Mouse (Mus musculus): ENCODE results near the gene AU041133.
"Not testable (repeated sequence)": the region's sequence is repeated elsewhere in the genome, so short reads cannot be mapped to it uniquely, and the experiment has no call there.

Gene AU041133

GRCm38 (mm10) chr10:82127850-82128401 lies at the start of gene AU041133:
Gene AU041133, plus strand, starts transcription at chr10:82128013.
- peak; percentile 25 for DNase-seq (ENCODE audit: low read depth, low spot score)

DNA sequence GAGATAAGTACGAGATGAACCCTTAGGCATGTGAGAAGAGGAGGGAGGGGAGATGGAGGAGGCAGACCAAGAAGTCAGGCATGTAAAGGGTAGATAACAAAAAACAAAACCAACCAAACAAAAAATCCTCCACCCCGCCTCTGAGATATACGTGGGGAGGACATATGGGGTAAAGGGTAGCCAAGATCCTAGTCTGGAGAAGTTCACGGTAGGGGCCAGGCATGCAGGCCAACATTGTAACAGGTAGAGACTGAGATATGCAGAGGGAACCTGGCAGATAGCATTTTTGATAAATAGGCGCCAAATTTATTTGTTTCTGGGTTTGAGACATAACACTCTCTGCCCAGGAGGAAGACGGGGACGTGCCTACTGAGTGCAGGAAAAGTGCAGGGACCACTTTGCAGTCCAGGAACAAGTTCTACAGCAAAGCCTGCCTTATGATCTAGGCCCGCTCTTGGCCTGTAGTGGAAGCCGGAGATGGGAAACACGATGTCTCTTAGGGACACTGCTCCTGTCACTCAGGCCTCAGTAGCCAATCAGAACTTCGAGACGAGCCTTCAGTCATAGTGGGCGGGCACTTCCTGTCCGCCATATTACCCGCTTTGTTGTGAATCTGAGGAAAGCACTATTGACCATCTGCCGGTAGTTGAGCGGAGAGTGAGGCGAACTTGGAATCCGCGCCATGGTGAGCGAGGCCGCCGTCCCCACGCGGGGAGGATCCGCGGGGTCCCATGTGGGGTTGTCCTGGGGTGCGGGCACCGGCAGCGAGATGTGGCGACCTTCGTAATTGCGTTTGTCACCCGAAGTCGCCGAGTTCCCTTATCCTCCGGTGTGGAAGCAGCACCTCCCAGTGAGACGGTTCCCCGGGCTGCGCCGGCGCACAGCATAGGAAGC lies 44.8 kb upstream of the AU041133 start, which contains the start of gene BC024063:
TSS of gene BC024063 (plus strand) at position 626 of the 894 bp plus-strand sequence.
- DNase-seq (ENCODE audit: low read depth, low spot score), result peak; percentile 28

GRCm38 (mm10) chr10:82083622-82083971 lies 44.2 kb upstream of the AU041133 start:
- DNase-seq (ENCODE audit: low read depth, low spot score), result not testable (repeated sequence)

- no peak for DNase-seq (ENCODE audit: low read depth, low spot score)
These were observed 10.6 kb upstream of the AU041133 start for GRCm38 (mm10) chr10:82117206-82117605.

GRCm38 (mm10) chr10:82145282-82145681 lies 17.5 kb downstream of the AU041133 start:
- DNase-seq (ENCODE audit: low read depth, low spot score), result no peak

GRCm38 (mm10) chr10:82147571-82147970 lies 19.8 kb downstream of the AU041133 start:
- DNase-seq (ENCODE audit: low read depth, low spot score), result no peak

GRCm38 (mm10) chr10:82167777-82168176 lies 40.0 kb downstream of the AU041133 start:
- DNase-seq (ENCODE audit: low read depth, low spot score), result no peak

DNA sequence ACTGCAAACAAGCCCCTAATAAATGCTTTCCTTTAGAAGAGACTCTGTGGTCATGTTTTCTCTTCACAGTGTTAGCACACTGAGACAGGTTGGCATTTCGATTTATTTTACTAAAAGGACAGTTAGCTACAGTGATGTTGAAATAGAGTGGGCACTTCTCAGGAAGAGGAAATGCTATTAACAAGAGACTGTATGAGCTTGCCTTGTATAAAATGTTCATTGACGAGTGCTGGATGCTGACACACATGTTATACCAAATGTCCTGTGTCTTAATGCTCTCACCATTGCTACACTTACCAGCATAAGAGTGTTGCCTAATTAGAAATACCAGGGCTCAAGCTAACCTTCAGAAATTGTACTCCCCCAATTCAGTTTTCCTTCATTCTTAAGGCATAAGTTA lies 42.0 kb downstream of the AU041133 start:
- no peak for DNase-seq (ENCODE audit: low read depth, low spot score)

GRCm38 (mm10) chr10:82170808-82171207 lies 43.0 kb downstream of the AU041133 start:
- DNase-seq (ENCODE audit: low read depth, low spot score), result no peak

DNA sequence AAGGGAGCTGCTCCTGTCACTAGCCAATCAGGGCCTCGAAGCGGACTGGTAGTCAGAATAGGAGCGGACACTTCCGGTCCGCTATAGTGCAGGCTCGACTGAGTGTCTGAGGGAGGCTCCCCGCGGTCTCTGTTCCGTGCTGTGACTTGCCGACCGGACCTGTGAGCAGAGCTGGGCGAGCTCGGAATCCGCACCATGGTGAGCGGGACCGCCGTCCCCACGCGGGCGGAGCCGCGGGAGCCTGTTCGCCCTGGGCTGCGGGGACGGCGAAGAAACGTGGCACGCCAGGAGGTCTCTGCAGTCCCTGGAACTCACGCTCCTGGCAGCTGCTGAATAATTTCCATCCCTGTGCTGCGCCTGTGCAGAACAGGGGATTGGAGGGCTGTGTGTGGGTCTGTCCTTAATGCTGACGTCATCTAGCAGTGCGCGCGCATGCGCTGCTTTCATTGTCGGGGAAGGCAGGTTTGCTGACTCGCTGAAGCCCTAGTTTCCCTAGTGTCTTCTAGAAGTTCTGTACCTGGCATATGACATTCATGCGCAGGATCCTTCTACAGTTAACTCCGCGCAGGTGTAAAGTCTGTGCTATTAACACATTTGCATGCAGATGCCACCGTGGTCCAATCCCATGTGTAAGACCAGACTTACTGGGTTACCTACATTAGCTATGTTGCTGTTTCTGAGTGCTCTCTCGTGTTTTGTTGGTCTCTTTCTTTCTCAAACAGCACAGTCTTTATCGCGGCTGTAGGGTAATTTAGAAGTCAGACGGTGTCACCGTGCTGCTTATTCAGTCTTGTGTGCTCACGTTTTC lies 50.6 kb downstream of the AU041133 start:
- DNase-seq (ENCODE audit: low read depth, low spot score), result peak; percentile 5

All from c-Kit-negative CD71-positive TER-119-positive erythroid progenitor cells, embryonic 14.5 days (primary cell).